Mouse (Mus musculus) megakaryocyte, embryonic 14.5 days (primary cell): ENCODE measurements around the gene Bmp3. TPM values are rescaled to one million over a fixed set of nuclear protein-coding genes. Genes with fewer than 3 reads are reported as not detected.

Experiments
- H3K27me3 ChIP-seq: replicated peaks from 2 replicates; pipeline ENCODE3; 2012; ENCODE audit warnings: inconsistent platforms
- H3K36me3 ChIP-seq: replicated peaks from 2 replicates; pipeline ENCODE3; 2012; ENCODE audit warnings: low read length, inconsistent platforms, mixed read lengths
- H3K4me1 ChIP-seq: 2 replicates; pipeline ENCODE4 v1.6.1; 2012; ENCODE audit warnings: inconsistent platforms
- H3K4me3 ChIP-seq: replicated peaks from 2 replicates; pipeline ENCODE3; 2012; ENCODE audit warnings: moderate library complexity, mild to moderate bottlenecking, inconsistent platforms
- H3K9me3 ChIP-seq: 2 replicates; pipeline ENCODE4 v1.6.1; 2012; ENCODE audit warnings: inconsistent platforms
- FLI1 ChIP-seq: IDR thresholded peaks from 2 replicates; pipeline ENCODE4 v1.6.1; 2012; ENCODE audit warnings: low read length, inconsistent platforms, mixed read lengths
- GATA1 ChIP-seq: IDR thresholded peaks from 3 replicates; pipeline ENCODE4 v1.6.1; 2012; ENCODE audit warnings: mixed read lengths, low read length, inconsistent platforms, borderline replicate concordance
- polyA plus RNA-seq: library from polyadenylated mRNA; stranded (reverse); fragments of >175 nt; gene quantifications from 2 replicates; pipeline ENCODE4 v1.2.3, GENCODE M21; 2012; ENCODE audit warnings: low replicate concordance; ENCODE audit not compliant: insufficient read depth

Bmp3 gene
- polyA plus RNA-seq, 1 experiment = not detected

DNA sequence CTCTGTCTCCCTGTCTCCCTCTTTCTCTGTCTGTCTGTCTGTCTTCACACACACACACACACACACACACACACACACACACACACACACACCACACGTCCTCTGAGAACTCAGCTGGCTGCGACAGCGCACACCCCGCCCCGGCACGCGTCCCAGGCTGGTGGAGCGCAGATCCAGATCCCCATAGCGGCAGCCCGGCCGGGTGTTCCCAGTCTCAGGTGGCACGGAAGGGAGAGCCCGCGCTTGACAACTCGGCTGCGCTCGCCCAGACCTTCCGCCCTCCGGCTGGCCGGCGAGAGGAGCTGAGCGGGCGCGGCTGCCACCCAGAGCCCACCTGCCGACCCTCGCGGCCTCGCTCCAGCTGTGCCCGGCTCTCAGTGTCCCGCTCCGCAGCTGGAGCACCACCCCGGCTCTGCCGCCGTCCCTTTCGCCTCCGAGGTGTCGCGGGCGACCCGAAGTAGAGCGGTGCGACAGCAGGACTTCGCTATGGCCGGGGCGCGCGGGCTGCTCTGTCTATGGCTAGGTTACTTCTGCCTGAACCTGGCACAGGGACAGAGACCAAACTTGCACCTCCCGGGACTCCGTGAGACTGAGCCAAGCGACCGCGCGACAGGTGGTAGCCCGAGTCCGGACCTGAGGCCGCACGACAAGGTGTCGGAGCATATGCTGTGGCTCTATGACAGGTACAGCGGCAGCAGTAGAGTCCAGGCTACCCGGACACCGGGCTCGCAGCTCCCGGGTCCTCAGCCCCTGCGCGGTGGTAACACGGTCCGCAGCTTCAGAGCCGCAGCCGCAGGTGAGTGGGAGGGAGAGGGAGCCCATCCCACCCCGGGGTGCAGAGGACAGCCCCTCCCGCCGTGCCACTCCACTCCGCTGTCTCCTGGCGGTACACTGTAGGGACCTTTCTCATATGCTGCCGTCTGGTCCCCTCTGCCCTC, 681 bp downstream of the Bmp3 start:
- Histone ChIP-seq H3K4me1 (no peaks in the 10 kb centered on the region), H3K36me3 (no peaks in the 10 kb centered on the region), H3K9me3 (peaks cover 12% of the 10 kb centered on the region; the same call in 1 of the 2 replicates), H3K27me3 (peaks cover 37% of the 10 kb centered on the region), H3K4me3 (no peak overlapping the region)
- TF ChIP-seq FLI1 (no peak), GATA1 (no peak)

DNA sequence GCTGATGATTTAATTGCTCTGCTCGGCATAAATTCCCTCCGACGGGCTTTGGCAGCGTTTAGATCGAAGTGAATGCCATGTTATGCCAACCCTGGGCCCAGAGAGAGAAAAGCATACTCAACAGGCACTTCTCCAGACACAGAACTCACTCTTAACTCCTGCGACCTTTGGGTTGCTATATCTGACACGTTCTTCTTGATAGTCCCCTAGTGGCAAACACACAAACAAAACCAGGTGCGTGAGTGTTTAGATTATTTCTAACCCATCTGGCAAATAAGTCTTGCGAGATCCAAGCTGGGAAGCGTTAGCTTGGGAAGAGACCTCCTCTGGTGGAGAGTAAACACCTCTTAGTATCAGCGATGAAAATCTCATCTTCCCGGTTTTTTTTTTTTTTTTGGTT, 1.5 kb downstream of the Bmp3 start:
- H3K36me3 ChIP-seq = no peaks in the 10 kb centered on the region
- TF ChIP-seq GATA1 = no peak
- TF ChIP-seq FLI1 = no peak
- H3K27me3 ChIP-seq = peaks cover 37% of the 10 kb centered on the region
- H3K4me3 ChIP-seq = no peak overlapping the region
- no peaks in the 10 kb centered on the region for H3K4me1 ChIP-seq
- peaks cover 12% of the 10 kb centered on the region; the same call in 1 of the 2 replicates for H3K9me3 ChIP-seq

DNA sequence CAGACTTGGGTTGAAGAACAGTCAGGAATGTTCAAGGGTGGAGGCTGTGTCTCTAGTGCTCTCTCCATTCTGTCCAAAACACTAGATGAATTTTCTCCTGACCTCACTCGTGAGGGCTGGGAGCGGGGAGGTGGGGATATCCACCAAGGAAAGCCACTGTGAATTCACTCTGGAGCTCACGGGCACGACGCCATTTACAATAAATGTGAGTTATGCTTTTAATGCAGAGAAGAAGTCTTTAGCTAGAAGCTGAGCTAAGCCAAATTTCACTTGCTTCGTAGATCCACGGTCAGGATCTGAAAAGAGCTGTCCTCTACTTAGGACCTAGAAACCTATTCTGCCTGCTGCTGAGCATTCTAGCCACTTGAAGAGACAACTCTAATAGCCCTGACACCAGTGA, 2.1 kb downstream of the Bmp3 start:
- Histone ChIP-seq H3K36me3 (no peaks in the 10 kb centered on the region), H3K4me3 (no peak overlapping the region), H3K4me1 (no peaks in the 10 kb centered on the region), H3K9me3 (peaks cover 12% of the 10 kb centered on the region; the same call in 1 of the 2 replicates), H3K27me3 (peaks cover 37% of the 10 kb centered on the region)
- TF ChIP-seq GATA1 = no peak
- TF ChIP-seq FLI1 = no peak

DNA sequence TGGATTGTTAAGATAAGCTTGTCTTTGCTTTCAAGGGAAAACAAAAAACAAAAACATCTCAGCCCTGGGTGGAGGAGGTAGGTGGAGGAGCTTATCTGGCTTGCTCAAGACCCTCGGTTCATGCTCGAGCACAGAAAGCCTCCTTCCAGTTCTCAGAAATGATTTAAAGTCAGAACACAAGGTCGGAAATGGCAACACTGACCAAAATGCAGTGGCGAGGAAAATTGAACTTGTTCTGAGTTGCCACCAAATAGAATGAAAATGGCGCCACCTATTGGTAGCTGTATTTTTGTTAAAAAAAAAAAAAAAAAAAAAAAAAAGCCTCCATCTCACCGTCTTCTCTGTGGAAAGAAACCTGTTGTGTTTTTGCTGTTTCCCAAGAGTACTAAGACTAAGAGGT, 9.7 kb downstream of the Bmp3 start:
- Histone ChIP-seq H3K27me3 (no peaks in the 10 kb centered on the region), H3K4me3 (no peak overlapping the region), H3K4me1 (no peaks in the 10 kb centered on the region), H3K9me3 (no peaks in the 10 kb centered on the region), H3K36me3 (no peaks in the 10 kb centered on the region)
- no peak for TF ChIP-seq GATA1
- no peak for TF ChIP-seq FLI1

DNA sequence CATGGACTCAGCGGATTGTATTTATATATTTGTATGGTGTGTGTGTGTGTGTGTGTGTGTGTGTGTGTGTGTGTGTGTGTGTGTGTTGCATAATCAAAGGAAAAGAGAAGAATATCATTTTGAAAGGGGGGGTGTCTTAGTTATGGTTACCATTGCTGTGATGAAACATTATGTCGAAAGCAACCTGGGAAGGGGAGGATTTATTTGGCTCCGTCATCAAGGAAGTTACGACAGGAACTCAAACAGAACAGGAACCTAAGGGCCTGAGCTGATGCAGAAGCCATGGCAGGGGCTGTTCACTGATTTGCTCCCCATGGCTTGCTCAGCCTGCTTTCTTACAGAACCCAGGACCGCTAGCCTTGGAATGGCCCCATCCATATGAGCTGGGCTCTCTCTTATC, 10.9 kb downstream of the Bmp3 start:
- Histone ChIP-seq H3K27me3 (no peaks in the 10 kb centered on the region), H3K4me1 (no peaks in the 10 kb centered on the region), H3K9me3 (no peaks in the 10 kb centered on the region), H3K4me3 (no peak overlapping the region), H3K36me3 (no peaks in the 10 kb centered on the region)
- no peak for TF ChIP-seq GATA1
- TF ChIP-seq FLI1 = no peak

DNA sequence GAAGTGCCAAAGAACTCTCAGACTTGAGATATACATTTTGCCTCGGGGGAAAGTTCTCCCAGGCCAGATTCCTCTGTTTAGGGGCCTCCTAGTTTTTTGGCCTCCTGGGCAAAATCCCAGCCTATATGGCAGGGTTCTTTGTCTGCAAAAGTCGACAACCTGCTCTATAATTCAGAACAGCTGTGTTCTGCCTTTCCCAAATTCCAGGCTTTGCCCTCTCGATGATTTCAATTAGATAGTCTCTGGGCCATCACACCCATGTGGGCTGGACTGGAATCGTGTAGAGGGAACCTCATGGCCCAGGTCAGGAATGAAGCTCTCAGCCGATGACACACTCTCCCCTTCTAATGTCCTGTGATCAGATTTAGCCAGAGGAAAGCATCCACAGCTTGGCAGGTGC, 21.8 kb downstream of the Bmp3 start:
- Histone ChIP-seq H3K36me3 (no peaks in the 10 kb centered on the region), H3K9me3 (no peaks in the 10 kb centered on the region), H3K4me3 (no peak overlapping the region), H3K27me3 (no peaks in the 10 kb centered on the region), H3K4me1 (no peaks in the 10 kb centered on the region)
- TF ChIP-seq FLI1 (no peak), GATA1 (no peak)

DNA sequence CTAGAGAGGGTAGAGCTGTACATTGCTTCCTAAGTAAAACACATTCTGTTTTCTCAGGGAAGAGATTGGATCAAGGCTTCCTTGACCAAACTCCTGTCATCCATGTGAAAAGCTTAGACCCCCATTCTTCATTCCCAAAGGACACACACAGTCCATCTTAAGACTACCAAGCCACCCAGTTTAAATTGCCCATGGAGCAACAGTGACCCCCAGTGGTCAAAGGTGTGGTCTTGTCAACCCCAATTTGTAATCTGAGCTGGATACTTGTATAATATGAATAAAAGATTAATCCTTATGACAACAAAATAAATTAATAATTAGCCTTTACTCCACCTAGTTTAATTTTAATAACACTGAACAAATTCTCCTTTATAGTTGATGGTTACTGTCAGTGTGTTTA, 24.7 kb downstream of the Bmp3 start:
- Histone ChIP-seq H3K4me1 (no peaks in the 10 kb centered on the region), H3K36me3 (no peaks in the 10 kb centered on the region), H3K9me3 (no peaks in the 10 kb centered on the region), H3K4me3 (no peak overlapping the region), H3K27me3 (no peaks in the 10 kb centered on the region)
- no peak for TF ChIP-seq FLI1
- no peak for TF ChIP-seq GATA1

DNA sequence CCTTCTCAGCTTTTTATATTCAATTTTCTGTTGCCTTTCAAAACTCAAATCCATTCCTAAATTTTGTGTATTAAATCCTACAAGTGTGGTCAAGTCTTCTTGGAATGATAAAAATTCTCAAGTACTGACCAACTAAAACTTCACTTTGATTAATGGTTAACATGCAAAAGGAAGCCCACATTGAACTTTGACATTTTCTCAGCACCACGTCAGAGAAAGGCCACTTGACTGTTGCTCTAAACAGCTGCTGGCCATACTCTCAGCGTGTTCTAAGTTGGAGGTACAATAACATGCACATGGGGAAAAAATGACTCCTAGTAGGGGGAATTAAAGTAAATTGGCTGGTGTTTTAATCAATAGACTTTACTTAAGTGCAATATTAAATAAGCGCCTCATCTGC, 27.9 kb downstream of the Bmp3 start:
- Histone ChIP-seq H3K36me3 (no peaks in the 10 kb centered on the region), H3K27me3 (no peaks in the 10 kb centered on the region), H3K4me1 (no peaks in the 10 kb centered on the region), H3K9me3 (no peaks in the 10 kb centered on the region), H3K4me3 (no peak overlapping the region)
- no peak for TF ChIP-seq FLI1

DNA sequence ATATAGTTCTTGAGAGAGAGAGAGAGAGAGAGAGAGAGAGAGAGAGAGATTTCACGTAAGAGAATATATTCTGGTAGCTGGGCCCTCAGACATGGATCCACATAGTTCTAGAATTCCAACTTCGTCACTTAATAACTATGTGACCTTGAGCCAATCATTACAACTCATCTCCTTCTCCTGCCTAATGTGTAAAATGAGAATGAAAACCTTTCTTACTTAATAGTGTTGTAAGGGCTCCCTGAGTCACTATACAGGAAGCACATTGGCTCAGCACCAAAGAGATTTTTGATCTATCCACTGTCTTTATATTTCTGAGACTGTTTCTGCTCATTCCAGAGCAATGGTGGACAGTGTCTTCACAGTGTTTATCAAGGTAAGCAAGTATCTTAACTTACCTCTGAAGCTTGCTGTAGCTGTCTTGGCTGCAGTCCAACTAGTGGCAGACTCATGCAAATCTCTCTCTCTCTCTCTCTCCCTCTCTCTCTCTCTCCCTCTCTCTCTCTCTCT, 36.4 kb downstream of the Bmp3 start:
- H3K9me3 ChIP-seq = 0 out of 2 replicates have a peak, but pooled peaks cover 5% of the 10 kb centered on the region
- no peaks in the 10 kb centered on the region for H3K36me3 ChIP-seq
- no peaks in the 10 kb centered on the region for H3K4me1 ChIP-seq
- TF ChIP-seq GATA1 (no peak), FLI1 (no peak)
- no peak overlapping the region for H3K4me3 ChIP-seq
- no peaks in the 10 kb centered on the region for H3K27me3 ChIP-seq

DNA sequence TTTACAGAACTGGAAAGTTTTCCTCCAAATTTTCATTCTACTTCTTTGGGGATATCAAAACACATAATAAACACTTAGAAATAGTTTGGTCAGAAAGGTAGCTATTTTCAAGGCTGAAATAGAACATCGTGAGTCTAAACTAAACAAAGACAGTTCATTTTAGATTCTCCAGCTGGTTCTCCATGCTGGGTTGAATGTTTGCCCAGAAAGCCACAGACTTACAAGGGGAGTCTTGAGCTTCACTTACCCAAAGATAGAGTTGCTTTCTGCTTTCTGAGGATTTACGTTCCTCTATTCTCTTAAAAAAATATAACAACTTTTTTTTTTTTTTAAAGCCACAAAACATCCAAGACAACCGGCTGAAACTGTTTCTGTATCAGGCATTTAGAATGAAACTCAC, 40.1 kb downstream of the Bmp3 start:
- Histone ChIP-seq H3K4me1 (no peaks in the 10 kb centered on the region), H3K9me3 (0 out of 2 replicates have a peak, but pooled peaks cover 5% of the 10 kb centered on the region), H3K27me3 (no peaks in the 10 kb centered on the region), H3K36me3 (no peaks in the 10 kb centered on the region), H3K4me3 (no peak overlapping the region)
- TF ChIP-seq FLI1 (no peak), GATA1 (no peak)

- Histone ChIP-seq H3K4me3 (no peak overlapping the region), H3K36me3 (no peaks in the 10 kb centered on the region), H3K4me1 (no peaks in the 10 kb centered on the region), H3K27me3 (no peaks in the 10 kb centered on the region), H3K9me3 (0 out of 2 replicates have a peak, but pooled peaks cover 5% of the 10 kb centered on the region)
- TF ChIP-seq GATA1 (no peak), FLI1 (no peak)
Observed at GRCm38 (mm10) chr5:98897946-98898345, 43.7 kb downstream of the Bmp3 start.
